Mouse (Mus musculus): ENCODE measurements around the gene B4galnt2. TPM values are rescaled to one million over a fixed set of nuclear protein-coding genes. Genes with fewer than 3 reads are reported as not detected.

Gene B4galnt2
- total and polyA plus RNA-seq, 3 experiments = 0.06 TPM; not detected in 2

GRCm38 (mm10) chr11:95824877-95825243, 89.8 kb downstream of the B4galnt2 start:
- Histone ChIP-seq H3K79me2 (replicated peaks; ENCODE audit: control insufficient read depth, insufficient read depth, low read length) (no peaks in the 10 kb centered on the region), H3K4me1 (ENCODE audit: control insufficient read depth, insufficient read depth, low read length) (peaks cover 9% of the 10 kb centered on the region), H3K27ac (peak overlapping the region; percentile 97), H3K4me3 (peak overlapping the region; percentile 81), H3K27me3 (ENCODE audit: control insufficient read depth, insufficient read depth, low read length) (no peaks in the 10 kb centered on the region), H3K36me3 (ENCODE audit: control insufficient read depth, insufficient read depth, low read length) (no peaks in the 10 kb centered on the region), H3K9ac (ENCODE audit: low read depth, low read length) (peak overlapping the region; percentile 79)
- TF ChIP-seq POLR2A (IDR thresholded peaks at IDR 0.05; ENCODE audit: insufficient read depth, low read depth, low read length) (peak; percentile 61; the same call in 1 of the 2 replicates), CTCF (IDR thresholded peaks at IDR 0.05) (no peak), EP300 (IDR thresholded peaks at IDR 0.05; ENCODE audit: insufficient read depth, low read depth, low read length) (0 out of 2 replicates have a peak, but pooled peaks have one; percentile 27)
- 2% methylated on average over 11 of the region's 11 CpGs for WGBS
- DNase-seq = peak; percentile 83 to 87
- intact Hi-C loops (cut with DNase I) = loop anchor here (2.0 to 5.0 kb wide), 2 partner anchors 28 to 138 kb away; no protein-coding TSS in a partner anchor

DNA sequence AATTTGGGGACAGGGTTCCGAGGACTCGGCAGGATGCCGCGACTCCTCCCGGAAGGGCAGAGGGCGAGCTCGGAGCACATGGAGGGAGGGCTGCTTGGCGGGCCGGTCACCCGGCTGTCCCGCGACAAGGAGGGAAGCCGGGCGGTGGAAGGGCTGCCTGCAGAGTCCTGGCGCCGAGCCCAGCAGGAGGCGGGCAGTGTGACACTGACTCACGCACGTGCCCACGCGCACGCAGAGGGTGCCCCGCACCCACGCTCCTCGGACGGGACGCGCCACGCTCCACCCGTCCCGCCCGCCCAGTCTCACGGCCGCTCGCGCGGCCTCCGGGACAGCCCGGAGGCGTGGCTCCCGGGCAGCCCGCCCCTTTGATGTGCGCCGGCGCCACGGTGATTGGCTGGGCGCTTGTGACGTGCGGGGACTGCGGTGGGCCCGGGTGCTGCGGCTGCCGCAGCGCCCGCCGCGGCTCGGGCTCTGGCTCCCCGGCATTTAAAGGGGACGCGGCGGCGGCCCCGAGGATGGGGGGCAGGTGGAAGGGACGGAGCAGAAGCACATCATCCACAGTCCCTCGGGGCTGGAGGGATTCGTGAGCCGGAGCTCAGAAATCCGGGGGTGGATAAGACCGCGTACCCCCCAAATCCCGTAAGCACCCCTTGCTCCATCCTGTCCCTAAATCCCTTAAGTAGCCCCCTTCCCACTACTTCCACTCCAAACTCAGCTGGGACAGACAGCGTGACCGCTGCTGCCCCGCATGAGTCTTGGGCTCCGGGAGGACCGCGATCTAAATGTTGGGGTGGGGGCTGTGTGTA, 90.4 kb downstream of the B4galnt2 start, which contains the start of gene Phospho1:
Gene Phospho1, plus strand, starts transcription at position 429 of the 806 bp plus-strand sequence.
- Histone ChIP-seq H3K27ac (peak within 1 kb of the TSS; percentile 97), H3K4me1 (ENCODE audit: control insufficient read depth, insufficient read depth, low read length) (peaks cover 9% of the 10 kb centered on the region), H3K9ac (ENCODE audit: low read depth, low read length) (peak within 1 kb of the TSS; percentile 79), H3K4me3 (peak within 1 kb of the TSS; percentile 81), H3K36me3 (ENCODE audit: control insufficient read depth, insufficient read depth, low read length) (no peaks in the 10 kb centered on the region), H3K79me2 (replicated peaks; ENCODE audit: control insufficient read depth, insufficient read depth, low read length) (no peaks in the 10 kb centered on the region), H3K27me3 (ENCODE audit: control insufficient read depth, insufficient read depth, low read length) (no peaks in the 10 kb centered on the region)
- 1% methylated on average over 77 of the region's 78 CpGs for WGBS
- peak; percentile 96 for DNase-seq
- no peak for TF ChIP-seq EP300 (IDR thresholded peaks at IDR 0.05; ENCODE audit: insufficient read depth, low read depth, low read length)
- TF ChIP-seq CTCF (IDR thresholded peaks at IDR 0.05) = no peak
- TF ChIP-seq POLR2A (IDR thresholded peaks at IDR 0.05; ENCODE audit: insufficient read depth, low read depth, low read length) = peak; percentile 74
- intact Hi-C loops (cut with DNase I) = loop anchor here (2.0 to 5.0 kb wide), 2 partner anchors 27 to 137 kb away; no protein-coding TSS in a partner anchor

- intact Hi-C loops (cut with DNase I) = loop anchor here (5.0 kb wide), 1 partner anchor 135 kb away; no protein-coding TSS in a partner anchor
- Histone ChIP-seq H3K27ac (no peak overlapping the region), H3K4me3 (no peak overlapping the region), H3K27me3 (ENCODE audit: control insufficient read depth, insufficient read depth, low read length) (no peaks in the 10 kb centered on the region), H3K36me3 (ENCODE audit: control insufficient read depth, insufficient read depth, low read length) (no peaks in the 10 kb centered on the region), H3K4me1 (ENCODE audit: control insufficient read depth, insufficient read depth, low read length) (peaks cover 7% of the 10 kb centered on the region), H3K79me2 (replicated peaks; ENCODE audit: control insufficient read depth, insufficient read depth, low read length) (no peaks in the 10 kb centered on the region), H3K9ac (ENCODE audit: low read depth, low read length) (no peak overlapping the region)
- 95% methylated on average over 4 of the region's 4 CpGs for WGBS
- DNase-seq = no peak
- TF ChIP-seq CTCF (IDR thresholded peaks at IDR 0.05) = no peak
- TF ChIP-seq EP300 (IDR thresholded peaks at IDR 0.05; ENCODE audit: insufficient read depth, low read depth, low read length) = no peak
- TF ChIP-seq POLR2A (IDR thresholded peaks at IDR 0.05; ENCODE audit: insufficient read depth, low read depth, low read length) = no peak
Observed at GRCm38 (mm10) chr11:95822437-95822836, 92.3 kb downstream of the B4galnt2 start.

DNA sequence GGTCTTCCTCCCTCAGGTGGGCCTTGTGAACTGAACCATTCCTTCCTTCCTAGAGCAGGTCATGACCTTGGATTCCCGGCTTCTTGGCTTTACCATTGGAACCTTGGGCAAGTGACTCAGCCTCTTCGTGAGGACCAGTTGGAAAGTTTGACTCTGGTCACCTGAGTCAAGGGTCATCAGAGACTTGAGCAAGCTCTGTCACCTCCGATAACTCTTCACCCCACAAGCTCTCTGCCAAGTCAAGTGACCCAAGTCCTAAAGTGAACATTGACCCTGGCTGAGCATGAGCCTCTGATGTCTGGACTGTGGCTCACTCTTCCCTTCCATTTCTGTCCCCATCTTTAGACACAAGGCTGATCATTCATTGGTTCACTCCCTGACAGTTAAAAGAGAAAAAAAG, 93.2 kb downstream of the B4galnt2 start:
- Histone ChIP-seq H3K79me2 (replicated peaks; ENCODE audit: control insufficient read depth, insufficient read depth, low read length) (no peaks in the 10 kb centered on the region), H3K36me3 (ENCODE audit: control insufficient read depth, insufficient read depth, low read length) (no peaks in the 10 kb centered on the region), H3K27me3 (ENCODE audit: control insufficient read depth, insufficient read depth, low read length) (no peaks in the 10 kb centered on the region), H3K27ac (no peak overlapping the region), H3K4me3 (no peak overlapping the region), H3K4me1 (ENCODE audit: control insufficient read depth, insufficient read depth, low read length) (no peaks in the 10 kb centered on the region), H3K9ac (ENCODE audit: low read depth, low read length) (no peak overlapping the region)
- no peak for DNase-seq
- no peak for TF ChIP-seq CTCF (IDR thresholded peaks at IDR 0.05)
- 94% methylated on average over 3 of the region's 3 CpGs for WGBS
- intact Hi-C loops (cut with DNase I) = loop anchor here (5.0 kb wide), 1 partner anchor 134 kb away; no protein-coding TSS in a partner anchor

- Histone ChIP-seq H3K4me3 (no peak overlapping the region), H3K9ac (ENCODE audit: low read depth, low read length) (no peak overlapping the region), H3K36me3 (ENCODE audit: control insufficient read depth, insufficient read depth, low read length) (no peaks in the 10 kb centered on the region), H3K27me3 (ENCODE audit: control insufficient read depth, insufficient read depth, low read length) (no peaks in the 10 kb centered on the region), H3K79me2 (replicated peaks; ENCODE audit: control insufficient read depth, insufficient read depth, low read length) (no peaks in the 10 kb centered on the region), H3K4me1 (ENCODE audit: control insufficient read depth, insufficient read depth, low read length) (no peaks in the 10 kb centered on the region), H3K27ac (no peak overlapping the region)
- no peak for TF ChIP-seq EP300 (IDR thresholded peaks at IDR 0.05; ENCODE audit: insufficient read depth, low read depth, low read length)
- TF ChIP-seq CTCF (IDR thresholded peaks at IDR 0.05) = no peak
- TF ChIP-seq POLR2A (IDR thresholded peaks at IDR 0.05; ENCODE audit: insufficient read depth, low read depth, low read length) = no peak
- intact Hi-C loops (cut with DNase I) = no loop called here
- DNase-seq = no peak
- WGBS = 77% methylated on average over 8 of the region's 8 CpGs
Observed at GRCm38 (mm10) chr11:95819138-95819537, 95.6 kb downstream of the B4galnt2 start.

Small RNA genes lying within 50 kb of the gene (microRNA-seq; reads per million reads assigned to microRNA genes)
- 0 reads per million in 2 experiments for gene Mir3063

Other genes with a start within 250 kb of the B4galnt2 start
- gene Phb, start 247.9 kb downstream of the B4galnt2 start, total RNA-seq (2021) = 100 to 1,000 TPM; 358 to 383 TPM
- 281 and 456 TPM in 2 replicates for gene Phb, start 247.9 kb downstream of the B4galnt2 start, polyA plus RNA-seq (2012; rRNA removed)
- 10 to 100 TPM; 47.6 to 54.4 TPM for gene Zfp652, start 202.2 kb downstream of the B4galnt2 start, total RNA-seq (2021)
- gene Zfp652, start 202.2 kb downstream of the B4galnt2 start, polyA plus RNA-seq (2012; rRNA removed) = 16.1 and 22.3 TPM in 2 replicates
- under 1 TPM; 0.26 to 0.30 TPM for gene B130006D01Rik, start 191.3 kb downstream of the B4galnt2 start, total RNA-seq (2021)
- 0.06 and 0.15 TPM in 2 replicates for gene B130006D01Rik, start 191.3 kb downstream of the B4galnt2 start, polyA plus RNA-seq (2012; rRNA removed)
- gene Phospho1, start 90.4 kb downstream of the B4galnt2 start, total RNA-seq (2021) = 100 to 1,000 TPM; 181 to 206 TPM
- 193 and 244 TPM in 2 replicates for gene Phospho1, start 90.4 kb downstream of the B4galnt2 start, polyA plus RNA-seq (2012; rRNA removed)
- gene Gngt2, start 77.7 kb downstream of the B4galnt2 start, total RNA-seq (2021) = 10 to 100 TPM; 19.0 to 24.4 TPM
- 10.2 and 12.4 TPM in 2 replicates for gene Gngt2, start 77.7 kb downstream of the B4galnt2 start, polyA plus RNA-seq (2012; rRNA removed)
- gene Abi3, start 72.4 kb downstream of the B4galnt2 start, total RNA-seq (2021) = 10 to 100 TPM in 1 of 2 experiments, 1 to 10 TPM in 1; 7.9 to 11.4 TPM
- 16.3 and 23.2 TPM in 2 replicates for gene Abi3, start 72.4 kb downstream of the B4galnt2 start, polyA plus RNA-seq (2012; rRNA removed)
- gene Igf2bp1, start 91.0 kb upstream of the B4galnt2 start, total RNA-seq (2021) = under 1 TPM; 0.05 to 0.23 TPM
- 0.31 TPM in 1 of 2 replicates, not detected in the other for gene Igf2bp1, start 91.0 kb upstream of the B4galnt2 start, polyA plus RNA-seq (2012; rRNA removed)
- gene Gip, start 109.7 kb upstream of the B4galnt2 start, total RNA-seq (2021) = not detected
- gene Gip, start 109.7 kb upstream of the B4galnt2 start, polyA plus RNA-seq (2012; rRNA removed) = not detected in 2 replicates
- gene Snf8, start 120.0 kb upstream of the B4galnt2 start, total RNA-seq (2021) = 10 to 100 TPM; 44.9 to 49.1 TPM
- 18.8 and 23.0 TPM in 2 replicates for gene Snf8, start 120.0 kb upstream of the B4galnt2 start, polyA plus RNA-seq (2012; rRNA removed)
- 10 to 100 TPM; 29.5 to 29.7 TPM for gene Ube2z, start 150.5 kb upstream of the B4galnt2 start, total RNA-seq (2021)
- 22.9 and 41.1 TPM in 2 replicates for gene Ube2z, start 150.5 kb upstream of the B4galnt2 start, polyA plus RNA-seq (2012; rRNA removed)
- 1,000 to 10,000 TPM; 3,096 to 3,522 TPM for gene Atp5g1, start 160.8 kb upstream of the B4galnt2 start, total RNA-seq (2021)
- gene Atp5g1, start 160.8 kb upstream of the B4galnt2 start, polyA plus RNA-seq (2012; rRNA removed) = 5,903 and 6,025 TPM in 2 replicates
- gene Calcoco2, start 197.1 kb upstream of the B4galnt2 start, total RNA-seq (2021) = not detected
- gene Calcoco2, start 197.1 kb upstream of the B4galnt2 start, polyA plus RNA-seq (2012; rRNA removed) = not detected in 2 replicates
- gene Ttll6, start 218.9 kb upstream of the B4galnt2 start, total RNA-seq (2021) = not detected
- 0.06 and 0.18 TPM in 2 replicates for gene Ttll6, start 218.9 kb upstream of the B4galnt2 start, polyA plus RNA-seq (2012; rRNA removed)

Measured in heart, adult 2 months (tissue).